Mouse (Mus musculus): ENCODE data around the gene Kcns1.

DNA sequence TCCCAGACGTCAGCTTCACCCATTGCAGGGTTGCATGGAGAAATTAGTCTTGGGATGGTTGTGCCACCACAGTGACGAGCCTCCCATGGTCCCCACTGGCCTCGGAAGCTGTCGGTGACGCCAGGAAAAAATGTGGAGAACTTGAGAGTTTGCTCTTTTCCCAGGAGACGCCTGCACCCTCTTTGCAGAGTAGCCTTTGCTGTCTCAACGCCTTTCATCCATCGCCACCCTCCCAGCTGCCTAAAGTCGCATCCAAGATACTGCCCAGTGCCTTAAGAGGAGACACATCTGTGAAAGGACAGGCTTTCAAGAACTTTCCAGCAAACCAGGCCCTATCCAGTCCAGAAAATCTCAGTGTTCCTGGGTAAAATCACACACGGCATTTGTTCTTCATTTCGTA, 18.6 kb downstream of the Kcns1 start:
- TF ChIP-seq UBTF (IDR thresholded peaks at IDR 0.05; ENCODE audit: low read depth, low read length) (no peak), CTCF (conservative IDR thresholded peaks at IDR 0.05 in 1 of 2, IDR thresholded peaks at IDR 0.05 in 1 of 2; ENCODE audit: low read depth in 2 of 2, low read length in 2 of 2) (no peak), RCOR1 (conservative IDR thresholded peaks at IDR 0.05; ENCODE audit: low read depth, low read length) (no peak), HCFC1 (IDR thresholded peaks at IDR 0.05; ENCODE audit: low read depth, low read length) (no peak), POLR2A (IDR thresholded peaks at IDR 0.05; ENCODE audit: low read depth, low read length) (no peak), ETS1 (conservative IDR thresholded peaks at IDR 0.05; ENCODE audit: low read depth, low read length) (no peak), POLR2AphosphoS2 (IDR thresholded peaks at IDR 0.05; ENCODE audit: low read depth, low read length) (no peak), MEF2A (IDR thresholded peaks at IDR 0.05; ENCODE audit: borderline replicate concordance, low read depth, low read length) (no peak), ZNF384 (IDR thresholded peaks at IDR 0.05; ENCODE audit: low read depth, low read length) (no peak), PAX5 (IDR thresholded peaks at IDR 0.05; ENCODE audit: low read length) (no peak), JUN (IDR thresholded peaks at IDR 0.05; ENCODE audit: insufficient read depth, low read depth, low read length) (no peak)
